Mouse (Mus musculus) thymus, adult 2 months (tissue): ENCODE data around the gene Ly6g5b. TPM values are rescaled to one million over a fixed set of nuclear protein-coding genes. Genes with fewer than 3 reads are reported as not detected.

Source experiments
- DNase-seq: peaks from one replicate; pipeline ENCODE4 v3.0.0; 2021
- H3K27ac ChIP-seq: fragments of 200-500 bp; 2 replicates; pipeline ENCODE4 v1.5.1; 2012; ENCODE audit warnings: low read length, control low read depth; ENCODE audit not compliant: control insufficient read depth, insufficient read depth
- H3K27me3 ChIP-seq: fragments of 200-500 bp; 2 replicates; pipeline ENCODE4 v1.6.1; 2012; ENCODE audit warnings: mild to moderate bottlenecking, low read length, moderate library complexity, mixed read lengths; ENCODE audit not compliant: control insufficient read depth, insufficient read depth
- H3K36me3 ChIP-seq: fragments of 200-500 bp; 2 replicates; pipeline ENCODE4 v1.6.1; 2012; ENCODE audit warnings: mild to moderate bottlenecking, low read length, moderate library complexity; ENCODE audit not compliant: control insufficient read depth, insufficient read depth
- H3K4me1 ChIP-seq: fragments of 200-500 bp; replicated peaks from 2 replicates; pipeline ENCODE4 v1.6.1; 2012; ENCODE audit warnings: low read length; ENCODE audit not compliant: control insufficient read depth, insufficient read depth
- H3K4me3 ChIP-seq: fragments of 200-500 bp; 2 replicates; pipeline ENCODE4 v1.5.1; 2012; ENCODE audit warnings: mild to moderate bottlenecking, low read length, control low read depth, moderate library complexity; ENCODE audit not compliant: control insufficient read depth, insufficient read depth
- CTCF ChIP-seq: fragments of 200-500 bp; IDR thresholded peaks from 2 replicates; pipeline ENCODE4 v1.5.1; 2012; ENCODE audit warnings: mild to moderate bottlenecking, control low read depth, low read length, moderate library complexity, borderline replicate concordance; ENCODE audit not compliant: control insufficient read depth, poor library complexity, insufficient read depth; ENCODE audit errors: extremely low read depth
- POLR2A ChIP-seq: fragments of 200-500 bp; IDR thresholded peaks from 2 replicates; pipeline ENCODE4 v1.6.1; 2012; ENCODE audit warnings: mild to moderate bottlenecking, low read length, control low read depth, moderate library complexity; ENCODE audit not compliant: control insufficient read depth, poor library complexity, insufficient read depth; ENCODE audit errors: extremely low read depth
- WGBS: fragments of 180-500 bp; shearing (Covaris S2); methylation state at CpG from one replicate; pipeline ENCODE4 v1.1.7; 2018; 5-methylcytosine and 5-hydroxymethylcytosine counted together
- polyA plus RNA-seq: library from polyadenylated mRNA; depleted of rRNA; stranded (reverse); fragments of >200 nt; gene quantifications from 2 replicates; pipeline ENCODE4 v1.2.3, GENCODE M21; 2012

The Ly6g5b gene
- polyA plus RNA-seq, 1 experiment: 8.3 TPM

- WGBS: 94% methylated on average over 9 of the region's 9 CpGs
- Histone ChIP-seq H3K27ac (no peak overlapping the region), H3K27me3 (no peaks in the 10 kb centered on the region), H3K36me3 (peaks cover 11% of the 10 kb centered on the region; the same call in 1 of the 2 replicates), H3K4me1 (peaks cover 22% of the 10 kb centered on the region), H3K4me3 (no peak overlapping the region)
- TF ChIP-seq POLR2A: no peak
- no peak for TF ChIP-seq CTCF
- DNase-seq: no peak
Observed at GRCm38 (mm10) chr17:35111774-35112173, 3.5 kb downstream of the Ly6g5b start.

GRCm38 (mm10) chr17:35108097-35108496, 7.1 kb downstream of the Ly6g5b start, which contains the start of gene Ly6g5c:
TSS of gene Ly6g5c (plus strand) at chr17:35108279.
- 94% methylated on average over 6 of the region's 6 CpGs for WGBS

GRCm38 (mm10) chr17:35106522-35106921, 8.7 kb downstream of the Ly6g5b start:
- WGBS: 90% methylated on average over 3 of the region's 3 CpGs
- Histone ChIP-seq H3K4me3 (no peak overlapping the region), H3K27me3 (no peaks in the 10 kb centered on the region), H3K36me3 (peaks cover 12% of the 10 kb centered on the region; the same call in 1 of the 2 replicates), H3K4me1 (peaks cover 2% of the 10 kb centered on the region; the same call in 1 of the 2 replicates), H3K27ac (no peak overlapping the region)
- DNase-seq: no peak
- TF ChIP-seq CTCF: no peak
- TF ChIP-seq POLR2A: no peak

More at GRCm38 (mm10) chr17:35108097-35108496, 7.1 kb downstream of the Ly6g5b start, which contains the start of gene Ly6g5c:
- Histone ChIP-seq H3K4me1 (peaks cover 2% of the 10 kb centered on the region; the same call in 1 of the 2 replicates), H3K27ac (no peak within 1 kb of the TSS), H3K27me3 (no peaks in the 10 kb centered on the region), H3K36me3 (0 out of 2 replicates have a peak, but pooled peaks cover 3% of the 10 kb centered on the region), H3K4me3 (no peak within 1 kb of the TSS)
- TF ChIP-seq CTCF (no peak), POLR2A (no peak)
- no peak for DNase-seq

- DNase-seq: peak; percentile 30
- H3K4me3 ChIP-seq: no peak overlapping the region
- H3K27ac ChIP-seq: no peak overlapping the region
- no peaks in the 10 kb centered on the region for H3K27me3 ChIP-seq
- WGBS: 24% methylated on average over 13 of the region's 13 CpGs
- H3K36me3 ChIP-seq: peaks cover 19% of the 10 kb centered on the region
- peaks cover 2% of the 10 kb centered on the region; the same call in 1 of the 2 replicates for H3K4me1 ChIP-seq
- TF ChIP-seq CTCF (0 out of 2 replicates have a peak, but pooled peaks have one; percentile 12), POLR2A (no peak)
Observed at GRCm38 (mm10) chr17:35105740-35106389, 9.4 kb downstream of the Ly6g5b start.

GRCm38 (mm10) chr17:35104754-35105153, 10.5 kb downstream of the Ly6g5b start:
- DNase-seq: no peak
- no peak overlapping the region for H3K27ac ChIP-seq
- WGBS: 85% methylated on average over 6 of the region's 6 CpGs
- H3K36me3 ChIP-seq: peaks cover 28% of the 10 kb centered on the region
- H3K4me3 ChIP-seq: no peak overlapping the region
- peaks cover 2% of the 10 kb centered on the region; the same call in 1 of the 2 replicates for H3K4me1 ChIP-seq
- TF ChIP-seq CTCF (no peak), POLR2A (no peak)
- H3K27me3 ChIP-seq: no peaks in the 10 kb centered on the region

- no peak overlapping the region for H3K27ac ChIP-seq
- 98% methylated on average over 7 of the region's 7 CpGs for WGBS
- H3K36me3 ChIP-seq: peaks cover 33% of the 10 kb centered on the region
- H3K4me1 ChIP-seq: peaks cover 2% of the 10 kb centered on the region; the same call in 1 of the 2 replicates
- H3K4me3 ChIP-seq: no peak overlapping the region
- DNase-seq: no peak
- H3K27me3 ChIP-seq: no peaks in the 10 kb centered on the region
- TF ChIP-seq CTCF (no peak), POLR2A (no peak)
Observed at GRCm38 (mm10) chr17:35104079-35104478, 11.1 kb downstream of the Ly6g5b start.
